Mouse (Mus musculus) retina, postnatal 1 day (tissue): ENCODE data around the gene Hspb11.

Experiments used
- DNase-seq: peaks from one replicate; pipeline ENCODE4 v3.0.0-alpha.2; 2012

Hspb11 gene

DNA sequence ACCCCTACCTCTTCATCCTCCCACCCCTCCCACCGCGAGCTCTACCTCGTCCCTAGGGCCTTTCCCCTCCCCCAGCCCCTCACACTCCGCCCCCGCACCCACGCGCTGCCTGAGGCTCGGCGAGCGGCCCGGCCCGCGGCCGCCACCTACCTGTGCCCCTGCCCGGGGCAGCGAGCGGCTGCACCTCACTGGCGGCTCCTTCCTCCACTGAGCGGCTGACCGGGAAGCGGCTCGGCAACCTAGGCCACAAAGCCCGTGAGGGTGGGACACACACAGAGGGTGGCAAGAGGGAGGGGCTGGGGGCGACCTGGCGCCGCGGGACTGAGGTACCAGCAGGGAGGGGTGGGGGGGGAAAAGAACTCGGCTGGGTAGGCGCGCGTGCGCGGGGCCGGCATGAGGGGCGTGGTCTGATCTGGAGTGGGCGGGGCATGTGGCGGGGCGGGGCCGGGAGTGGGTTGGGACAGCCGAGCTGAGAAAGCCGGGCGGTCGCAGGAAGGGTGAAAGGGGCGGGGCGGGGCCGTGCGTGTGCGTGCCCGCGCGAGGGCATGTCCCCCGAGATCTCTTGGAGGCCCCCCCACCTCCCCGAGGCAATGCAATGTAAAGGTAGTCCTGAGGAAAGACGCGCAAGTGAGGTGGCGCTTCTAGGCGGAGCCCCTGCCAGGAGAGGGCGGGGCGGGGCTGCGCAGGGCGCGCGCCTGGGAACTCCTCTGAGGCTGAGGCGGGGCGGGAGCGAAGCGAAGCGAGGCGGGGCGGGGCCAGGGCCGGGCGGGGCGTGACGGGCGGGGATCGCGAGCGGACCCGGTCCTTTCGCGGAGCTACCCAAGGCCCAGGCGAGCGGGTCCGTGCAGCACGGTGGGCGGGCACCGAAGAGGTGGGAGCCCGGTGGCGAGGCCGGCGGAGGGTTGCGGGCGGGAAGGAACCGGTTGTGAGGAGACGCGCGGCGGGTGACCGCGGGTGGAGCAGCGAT is at the start of gene Hspb11, which contains the start of gene Lrrc42:
TSS of gene Hspb11 (plus strand) at position 469 of the 967 bp plus-strand sequence.
TSS of gene Lrrc42 (minus strand) at position 408 of the 967 bp plus-strand sequence.
- DNase-seq = peak; percentile 98

DNA sequence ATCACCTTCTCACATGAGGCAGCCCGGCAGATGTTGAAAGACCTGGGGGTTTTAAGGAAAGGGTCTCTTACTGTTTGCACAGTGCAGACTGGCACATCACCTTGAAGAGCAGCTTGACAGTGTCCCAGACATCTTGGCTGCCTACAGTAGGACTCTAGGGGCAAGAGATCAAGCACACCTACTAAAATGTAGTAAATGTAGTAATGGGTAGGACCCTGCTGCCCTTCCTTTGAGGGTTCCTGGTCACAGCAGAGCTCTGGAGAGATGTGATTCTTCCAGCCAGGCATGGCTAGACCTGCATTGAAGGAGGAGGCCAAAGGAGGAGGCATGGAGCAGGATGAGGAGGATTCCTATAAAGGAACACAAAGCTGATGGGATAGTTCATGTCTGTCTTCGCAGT is 46.4 kb upstream of the Hspb11 start:
- DNase-seq = no peak

DNA sequence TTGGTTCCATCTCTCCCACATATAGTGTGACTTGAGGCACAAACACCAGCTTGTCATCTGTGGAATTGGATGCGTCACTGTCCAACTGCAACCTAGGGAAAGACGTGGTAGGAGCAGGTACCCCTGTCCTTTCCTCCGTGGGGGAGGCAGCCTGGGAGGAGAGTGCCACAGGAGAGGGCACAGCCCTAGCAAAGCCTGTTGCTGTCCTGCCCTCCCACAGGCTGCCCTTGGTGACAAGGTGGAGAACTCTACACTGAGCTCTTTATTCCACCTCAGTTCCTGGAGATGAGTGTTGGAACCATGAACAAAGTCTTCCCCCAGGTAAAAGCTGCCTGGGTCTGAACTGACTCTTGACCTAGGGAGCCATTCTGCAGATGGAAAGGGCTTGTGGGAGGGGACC is 44.5 kb upstream of the Hspb11 start, which contains the start of gene Ldlrad1:
TSS of gene Ldlrad1 (plus strand) at position 301 of the 400 bp plus-strand sequence.
- no peak for DNase-seq

DNA sequence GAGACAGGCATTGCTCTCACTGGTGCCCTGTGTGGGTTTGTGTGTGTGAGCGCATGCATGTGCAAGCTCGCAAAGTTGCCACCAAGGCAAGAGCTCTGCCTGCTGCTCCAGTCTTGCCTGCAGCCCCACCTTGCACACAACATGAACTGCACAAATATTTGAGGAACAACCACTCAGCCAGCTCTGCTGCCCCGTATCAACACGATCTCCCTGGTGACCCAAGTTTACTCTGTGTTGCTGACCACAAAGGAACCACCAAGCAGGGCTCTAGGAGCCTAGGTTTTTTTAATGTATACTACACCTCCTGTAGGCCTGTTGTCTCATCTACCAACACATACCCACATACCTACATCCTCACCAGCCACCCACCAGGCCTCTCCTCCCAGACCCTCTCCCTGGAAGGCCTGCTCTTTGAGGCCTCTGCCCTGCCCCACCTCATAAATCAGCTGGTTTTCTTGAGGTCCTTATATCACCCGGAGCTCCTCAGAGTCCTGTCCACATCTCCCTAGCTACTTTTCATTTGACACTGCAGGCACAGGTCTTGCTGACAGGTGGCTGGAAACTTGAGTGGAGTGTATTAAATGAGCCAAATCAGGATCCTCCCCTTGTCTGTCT is 42.8 kb upstream of the Hspb11 start:
- DNase-seq = no peak

DNA sequence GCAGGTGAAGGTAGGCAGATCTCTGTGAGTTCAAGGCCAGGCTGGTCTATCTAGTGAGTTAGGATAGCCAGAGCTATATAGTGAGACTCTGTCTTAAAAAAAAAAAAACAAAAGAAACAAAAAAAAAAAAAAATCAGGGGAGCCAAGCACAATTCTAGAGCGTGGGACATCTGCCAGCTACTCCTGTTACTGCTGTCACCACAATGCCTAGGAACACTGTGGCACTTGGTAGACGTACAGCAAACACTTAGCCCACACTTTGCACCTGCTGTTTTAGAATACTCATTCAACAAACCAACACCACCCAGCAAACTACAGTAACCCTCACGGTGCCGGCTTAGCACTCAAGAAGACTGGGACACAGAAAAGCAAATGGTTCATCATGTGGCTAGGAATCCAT is 41.9 kb upstream of the Hspb11 start:
- DNase-seq = no peak

DNA sequence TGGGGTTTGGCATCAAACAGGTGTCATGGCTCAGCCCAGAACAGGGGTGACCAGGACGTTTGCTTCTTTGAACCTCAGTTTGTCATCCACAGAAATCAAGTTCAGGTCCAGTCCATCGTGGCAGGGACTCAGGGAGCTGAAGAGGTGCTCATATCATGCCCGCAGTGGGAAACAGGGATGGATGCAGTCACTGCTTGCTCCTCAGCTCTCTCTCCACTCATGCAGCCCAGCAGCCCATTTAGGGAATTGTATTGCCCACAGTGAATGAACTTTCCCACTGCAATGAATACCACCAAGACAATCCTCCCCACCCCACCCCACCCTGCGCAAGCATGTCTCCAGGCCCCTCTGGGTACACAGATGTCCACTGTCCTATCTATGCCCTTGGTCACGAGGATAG is 41.5 kb upstream of the Hspb11 start:
- DNase-seq = no peak

DNA sequence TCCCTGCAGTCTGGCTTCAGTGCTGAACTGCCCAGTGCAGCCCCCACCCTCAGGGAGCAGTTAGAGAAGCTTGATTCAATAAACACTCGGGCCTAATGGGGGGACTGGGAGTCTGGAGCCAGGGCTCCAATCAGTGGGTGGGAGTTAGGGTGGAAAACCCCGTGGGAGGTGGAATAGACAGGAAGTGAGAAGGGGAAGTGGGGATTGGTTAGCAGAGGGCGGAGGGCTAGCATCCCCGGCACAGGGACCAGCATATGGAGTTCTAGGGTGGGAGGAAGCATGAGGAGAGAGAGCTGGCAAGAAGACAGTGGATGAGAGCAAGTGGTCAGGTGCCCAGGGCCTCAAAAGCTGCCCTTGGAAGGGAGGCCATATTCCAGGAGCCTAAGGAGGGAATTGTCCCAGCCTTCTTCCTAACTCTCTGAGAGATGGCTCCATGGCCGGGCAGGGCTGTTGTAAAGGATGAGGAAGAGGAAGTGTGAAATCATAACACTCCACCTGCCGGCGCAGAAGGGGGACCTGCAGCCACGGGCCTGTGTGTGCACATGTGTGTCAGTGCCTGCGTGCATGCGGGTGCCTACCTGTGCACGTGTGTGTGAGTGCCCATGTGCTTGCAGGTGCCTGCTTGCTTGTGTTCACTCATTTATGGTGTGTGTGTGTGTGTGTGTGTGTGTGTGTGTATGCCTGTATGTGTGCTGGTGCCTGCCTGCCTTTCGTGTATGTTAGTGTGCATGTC is 39.9 kb upstream of the Hspb11 start:
- no peak for DNase-seq

DNA sequence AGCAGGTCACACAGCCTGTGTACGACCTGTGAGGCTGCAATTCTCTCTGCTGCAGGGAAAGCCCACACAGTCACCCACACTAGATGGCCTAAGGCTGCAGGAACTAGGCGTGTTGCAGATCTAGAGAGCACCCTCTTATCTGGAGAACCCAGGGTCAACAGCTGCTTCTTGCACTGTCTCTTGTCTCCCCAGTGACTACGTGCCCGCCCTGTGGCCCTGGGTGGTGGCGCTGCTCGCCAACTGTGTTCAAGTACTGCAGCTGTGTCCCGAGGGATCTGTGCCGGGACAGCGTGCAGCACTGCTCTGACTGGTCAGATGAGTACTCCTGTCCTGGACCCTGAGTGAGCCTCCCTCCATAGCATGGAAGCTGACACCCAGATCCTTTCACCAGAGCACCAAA is 35.8 kb upstream of the Hspb11 start:
- DNase-seq = no peak

DNA sequence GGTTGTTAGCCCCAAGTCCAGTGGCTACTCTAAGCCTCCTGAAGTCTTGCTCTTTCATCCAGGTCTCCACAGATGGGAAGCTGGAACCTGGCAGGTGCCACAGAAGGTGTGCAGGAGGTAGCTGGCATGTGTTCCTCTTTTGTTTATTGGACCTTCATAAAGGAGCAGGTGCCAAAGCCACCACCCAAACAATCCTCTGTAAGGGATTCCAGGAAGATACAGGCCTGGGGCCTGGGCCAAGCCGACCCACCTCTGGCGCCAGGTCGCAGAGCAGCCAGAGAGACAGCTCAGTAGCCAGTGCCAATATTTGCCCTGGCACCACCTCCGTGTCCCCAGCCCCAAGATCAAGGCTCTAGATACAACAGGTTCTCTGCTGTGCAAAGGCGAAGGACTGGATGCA is 31.9 kb upstream of the Hspb11 start:
- DNase-seq = no peak

DNA sequence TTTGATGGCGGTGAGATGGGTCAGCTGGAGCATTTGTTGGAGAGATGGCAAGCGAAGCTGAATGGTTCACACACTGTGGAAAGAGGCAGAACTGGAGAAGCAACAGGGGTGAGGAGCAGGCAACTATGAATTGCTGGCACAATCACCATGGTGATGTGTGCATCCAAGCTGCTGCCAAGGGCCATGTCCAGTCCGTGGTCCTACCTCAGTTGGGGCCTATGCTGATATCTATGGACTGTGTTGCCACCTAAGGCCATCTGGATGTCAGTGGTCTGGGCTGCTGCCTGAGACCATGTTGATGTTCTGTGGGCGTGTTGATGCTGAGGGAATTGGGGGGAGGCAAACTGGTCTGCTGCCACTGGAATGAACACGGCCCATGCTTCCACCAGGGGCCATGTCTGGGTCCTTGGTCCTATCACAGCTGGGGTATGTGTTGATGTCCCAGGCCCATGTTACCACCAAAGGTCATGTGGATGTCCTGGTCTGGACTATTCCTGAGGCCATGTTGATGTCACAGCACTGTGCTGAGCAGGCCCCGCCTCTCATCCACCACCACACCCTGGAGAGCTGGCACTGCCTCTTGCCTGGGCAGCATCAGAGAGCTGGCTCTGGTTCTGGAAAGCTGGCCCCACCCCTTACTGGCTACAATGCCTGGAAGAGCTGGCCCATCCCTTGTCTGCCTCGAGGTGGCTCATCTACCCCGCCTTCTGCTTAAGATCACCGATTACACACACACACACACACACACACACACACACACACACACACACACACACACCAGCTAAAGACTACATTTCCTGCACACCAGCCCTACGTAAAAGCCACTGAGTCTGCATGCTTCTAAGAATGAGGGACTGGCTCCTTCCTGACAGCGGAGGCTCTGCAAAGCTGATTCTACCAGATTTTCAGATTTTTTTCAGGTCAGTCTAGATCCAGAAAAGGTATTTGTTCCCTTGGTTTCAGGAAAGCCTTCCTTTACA is 29.9 kb upstream of the Hspb11 start:
- no peak for DNase-seq

DNA sequence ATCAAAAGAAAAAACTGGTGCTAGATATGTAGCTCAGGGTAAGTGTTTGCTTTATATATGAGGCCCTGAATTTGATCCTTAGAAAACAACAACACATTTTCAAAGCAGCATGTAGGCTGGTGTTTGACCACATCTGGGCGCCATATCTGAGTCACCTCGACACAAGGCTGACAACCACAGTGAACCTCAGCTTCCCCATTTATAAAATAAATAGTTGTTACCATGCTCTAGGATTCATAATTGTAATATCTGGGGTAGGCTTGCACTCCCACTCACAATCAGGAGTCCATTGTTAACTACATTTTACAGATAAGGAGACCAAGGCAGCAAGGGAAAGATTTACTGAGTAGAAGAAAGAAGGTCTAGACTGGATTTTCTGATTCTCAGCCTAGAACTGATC is 27.1 kb upstream of the Hspb11 start:
- DNase-seq = no peak

DNA sequence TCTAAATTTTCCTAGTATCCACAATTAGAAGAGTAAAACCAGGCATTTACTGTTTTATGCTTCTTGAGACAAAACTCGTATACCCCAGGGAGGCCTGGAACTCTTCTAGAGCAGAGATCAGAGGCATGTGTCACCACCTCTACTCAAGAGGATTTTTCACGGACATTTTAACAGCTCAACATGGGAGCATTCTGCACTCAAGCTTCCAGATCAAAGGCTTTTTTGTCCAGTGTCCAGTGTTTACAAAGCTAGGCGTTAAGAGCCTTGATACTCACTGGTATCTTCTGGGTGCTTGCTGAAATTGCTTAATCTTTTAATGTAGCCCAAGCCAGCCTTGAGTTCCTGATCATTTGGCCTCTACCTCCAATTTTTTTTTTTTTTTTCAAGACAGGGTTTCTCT is 21.2 kb upstream of the Hspb11 start:
- DNase-seq = no peak

DNA sequence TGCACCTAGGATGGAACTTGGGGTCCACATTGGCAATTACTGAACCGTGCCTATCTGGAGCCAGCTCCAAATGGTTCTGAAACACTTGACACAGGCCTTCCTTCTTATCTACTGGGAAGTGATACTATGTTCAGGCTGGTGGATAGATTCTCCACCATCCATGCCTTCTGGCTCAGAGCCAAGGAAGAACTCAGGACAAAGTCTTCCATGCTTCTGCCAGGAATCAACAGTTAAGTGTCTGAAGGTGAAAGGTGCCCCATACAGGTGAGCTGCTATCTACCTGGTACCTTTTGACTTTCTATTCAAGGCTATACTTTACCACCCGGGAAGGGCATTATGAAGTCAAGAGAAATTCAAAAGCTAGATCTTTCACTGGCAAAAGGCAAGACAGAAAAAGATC is 15.1 kb upstream of the Hspb11 start:
- no peak for DNase-seq

DNA sequence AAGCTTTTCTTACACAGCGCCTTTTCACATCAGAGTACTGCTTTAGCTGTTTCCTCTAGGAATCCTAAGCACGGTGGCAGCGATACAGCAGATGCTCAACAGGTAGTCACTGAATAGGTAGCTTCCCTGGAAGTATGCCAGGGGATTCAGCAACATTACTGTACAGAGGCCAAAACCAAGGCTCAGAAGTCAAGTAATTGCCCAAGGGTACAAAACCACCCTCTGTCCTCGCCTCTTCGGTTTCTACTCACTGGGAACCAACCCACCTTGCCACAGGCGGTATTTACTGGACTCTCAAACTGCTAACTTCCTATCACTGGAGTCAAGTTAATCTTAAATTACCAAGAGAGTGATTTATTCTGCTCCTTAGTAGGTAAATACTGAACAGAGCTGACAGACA is 13.2 kb upstream of the Hspb11 start:
- no peak for DNase-seq

DNA sequence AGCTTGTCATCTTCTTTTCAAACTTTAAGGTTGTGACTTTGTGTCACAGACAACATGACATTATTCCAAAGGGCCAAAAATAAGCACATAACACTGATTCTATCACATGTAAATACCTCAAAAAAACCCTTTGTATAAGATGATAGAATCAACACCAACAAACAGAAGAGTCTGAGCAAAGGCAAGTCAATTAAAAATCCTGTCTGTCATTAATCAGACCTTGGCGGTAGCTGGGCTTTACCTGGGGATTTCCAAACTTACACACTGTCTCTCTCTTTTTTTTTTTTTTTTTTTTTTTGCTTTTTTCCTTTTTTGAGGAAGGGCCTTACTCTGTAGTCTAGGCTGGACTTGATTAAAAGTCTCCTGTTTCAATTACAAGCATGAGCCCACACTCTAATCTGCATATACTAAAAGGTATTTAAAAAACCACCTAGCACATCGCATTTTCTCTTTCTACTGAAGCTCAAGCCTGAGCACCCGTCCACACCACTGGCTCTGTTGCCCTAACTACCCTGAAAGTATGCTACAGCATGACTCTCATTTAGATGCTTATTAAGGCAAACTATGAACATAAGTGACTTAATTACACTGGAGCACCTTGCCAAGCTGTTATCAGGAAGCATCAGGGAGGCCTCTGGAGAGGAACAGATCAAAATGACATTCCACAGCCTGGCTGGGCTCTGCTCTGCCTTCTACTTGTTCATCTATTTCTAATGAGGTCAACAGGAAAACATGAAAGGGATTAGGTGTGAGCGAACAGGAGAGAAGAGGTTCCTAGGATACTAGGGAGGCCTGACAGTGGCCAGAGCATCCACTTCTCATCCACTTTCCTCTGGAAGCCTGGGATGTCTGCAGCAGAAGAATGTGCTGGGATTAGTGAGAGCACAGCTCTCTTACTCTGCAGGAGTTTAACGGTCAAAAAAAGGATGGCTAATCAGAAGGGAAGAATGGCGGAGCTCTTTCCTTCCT is 9.7 kb upstream of the Hspb11 start:
- DNase-seq = peak; percentile 30

DNA sequence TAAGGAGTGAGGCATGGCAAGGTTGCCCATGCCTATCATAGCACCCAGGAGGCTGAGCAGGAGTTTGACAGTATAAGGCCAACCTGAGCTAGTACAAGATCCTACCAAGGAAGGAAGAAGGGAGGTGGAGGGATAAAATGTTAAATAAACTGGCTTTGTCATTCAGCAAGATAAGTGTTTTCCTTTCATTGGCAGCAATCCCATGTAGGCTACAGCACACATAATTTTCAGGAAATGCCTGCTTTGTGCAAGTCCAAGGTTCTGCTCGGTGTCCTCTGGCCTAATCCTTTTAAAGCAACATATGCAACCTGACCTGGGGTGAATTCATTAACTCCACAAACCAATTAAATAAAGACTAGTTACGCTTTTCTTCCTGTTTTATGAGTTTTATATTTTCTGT is 8.0 kb upstream of the Hspb11 start:
- no peak for DNase-seq

DNA sequence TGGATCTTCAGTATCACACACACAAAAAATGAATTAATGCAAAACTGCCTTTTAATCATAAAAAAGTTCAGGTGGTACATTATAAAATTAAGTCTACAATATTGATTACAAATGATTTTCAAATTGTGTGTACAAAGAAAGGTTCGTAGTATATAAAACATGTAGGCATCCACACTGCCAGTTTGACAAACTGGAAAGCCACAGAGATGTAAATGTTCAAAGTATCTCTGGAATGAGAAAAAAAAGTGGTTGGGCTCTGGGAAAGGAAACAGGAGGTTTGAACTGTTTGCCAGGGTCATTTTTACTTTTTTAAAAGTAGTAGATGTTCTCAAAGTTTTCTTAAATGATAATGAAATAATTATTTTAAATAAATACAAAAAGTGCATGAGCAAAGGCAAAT is 7.4 kb upstream of the Hspb11 start:
- no peak for DNase-seq

DNA sequence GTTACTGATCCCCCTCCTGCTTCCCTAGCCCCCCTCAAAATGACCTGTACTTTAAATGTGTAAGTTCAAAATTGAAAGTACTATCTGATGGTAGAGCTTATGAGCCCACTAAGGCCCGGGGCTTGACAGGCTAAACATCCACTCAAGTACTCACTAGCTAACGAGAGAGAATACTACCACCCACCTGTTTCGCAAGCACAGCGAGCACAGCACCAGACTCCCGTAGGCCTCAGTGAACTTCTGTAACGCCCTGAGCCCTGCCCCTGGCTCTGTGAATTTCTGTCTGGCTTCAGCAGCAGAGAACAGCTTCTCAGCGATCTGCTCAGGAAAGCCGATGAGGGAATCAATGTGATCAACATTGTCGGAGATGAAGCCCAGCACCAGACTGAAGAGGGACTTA is 6.3 kb upstream of the Hspb11 start:
- DNase-seq = no peak

DNA sequence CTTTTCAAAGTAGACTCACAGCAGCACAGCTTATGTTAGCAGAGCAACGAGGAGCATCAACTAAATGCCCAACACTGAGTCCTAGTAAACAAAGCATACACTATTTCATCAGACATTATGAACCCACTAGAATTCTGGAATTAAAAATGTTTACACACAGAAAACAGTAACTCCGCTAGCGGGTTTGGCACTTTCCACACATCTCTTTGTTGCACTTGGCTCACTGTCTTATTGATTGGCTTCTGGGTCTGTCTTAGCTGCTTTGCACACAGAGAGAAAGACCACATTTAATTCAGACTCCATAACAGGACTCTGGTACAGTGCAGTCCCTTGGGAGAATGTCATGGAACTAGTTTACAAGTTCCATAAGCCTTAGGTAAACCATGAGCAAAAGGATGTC is 5.3 kb upstream of the Hspb11 start:
- no peak for DNase-seq

DNA sequence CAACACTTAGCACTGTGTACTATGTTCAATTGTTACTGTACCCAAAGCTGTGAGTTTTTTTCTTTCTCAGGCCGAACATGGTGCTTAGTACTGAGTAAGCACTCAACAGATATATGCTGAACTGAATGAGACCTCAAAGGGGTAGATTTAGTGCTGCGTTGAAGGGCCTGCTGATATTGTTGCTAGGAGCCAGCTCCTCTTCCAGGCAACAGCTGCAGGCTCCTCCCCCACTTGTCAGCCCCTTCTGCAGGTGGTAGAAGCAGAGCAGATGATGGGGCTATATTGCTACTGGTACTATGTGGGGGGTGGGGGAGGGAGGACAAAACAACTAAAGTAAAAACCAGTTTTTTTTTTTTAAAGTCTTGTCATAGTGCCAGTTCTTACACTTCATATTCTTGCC is 3.9 kb upstream of the Hspb11 start:
- no peak for DNase-seq

DNA sequence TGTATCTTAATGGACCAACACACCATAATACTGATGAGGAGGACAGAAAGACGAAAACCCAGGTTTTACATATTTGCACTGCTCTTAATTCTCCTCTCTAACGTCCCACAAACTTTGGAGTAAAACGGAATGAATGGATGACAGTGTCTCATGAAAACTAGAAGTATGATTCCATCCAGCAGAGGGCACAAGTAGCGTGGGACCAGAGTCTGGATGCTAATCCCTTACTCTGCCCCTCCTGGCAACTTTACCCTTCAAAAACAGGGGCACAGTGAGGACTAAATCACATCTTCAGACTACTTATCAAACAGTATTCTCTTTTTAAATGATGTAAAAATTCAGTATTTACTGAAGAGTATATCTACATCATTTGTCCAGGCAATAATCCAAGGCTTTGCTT is 2.9 kb upstream of the Hspb11 start:
- DNase-seq = peak; percentile 82
